Mouse (Mus musculus) left cerebral cortex, postnatal 4 days (tissue): ENCODE data around the gene Emc7. TPM values are rescaled to one million over a fixed set of nuclear protein-coding genes. Genes with fewer than 3 reads are reported as not detected.

Experiments
- DNase-seq: peaks from one replicate; pipeline ENCODE4 v3.0.0-alpha.2; 2022
- intact Hi-C: fragments of 180-260 bp; cut with DNase I; formaldehyde crosslinking; loops from one replicate; pipeline ENCODE4 v1.15.1; 2025
- total RNA-seq, 2 experiments: library from RNA; stranded (reverse); gene quantifications; 2 replicates each; pipeline ENCODE4 v1.2.3; 2021

Gene Emc7
- total RNA-seq, 2 experiments from 2014 or later = 20.7 to 23.3 TPM

DNA sequence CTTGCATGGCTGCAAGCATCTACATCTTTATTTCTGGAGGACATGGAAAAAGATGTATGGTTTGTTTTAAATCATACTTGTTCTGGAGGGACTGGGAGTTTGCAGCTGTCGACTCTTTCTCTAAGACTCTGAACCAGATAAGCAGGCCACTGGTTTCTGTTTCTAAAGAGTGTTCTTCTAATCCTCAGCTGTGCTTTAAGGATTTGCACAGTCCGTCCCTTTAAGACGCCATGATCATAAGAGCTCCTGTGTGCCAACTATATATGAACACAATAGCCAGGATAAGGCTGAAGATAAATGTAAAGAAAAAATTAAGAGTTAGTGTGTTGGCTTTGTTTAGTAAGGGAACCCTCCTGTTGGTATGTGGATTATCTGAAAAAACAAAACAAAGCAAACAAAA is 61.9 kb downstream of the Emc7 start:
- no peak for DNase-seq
- intact Hi-C loops = no loop called here

DNA sequence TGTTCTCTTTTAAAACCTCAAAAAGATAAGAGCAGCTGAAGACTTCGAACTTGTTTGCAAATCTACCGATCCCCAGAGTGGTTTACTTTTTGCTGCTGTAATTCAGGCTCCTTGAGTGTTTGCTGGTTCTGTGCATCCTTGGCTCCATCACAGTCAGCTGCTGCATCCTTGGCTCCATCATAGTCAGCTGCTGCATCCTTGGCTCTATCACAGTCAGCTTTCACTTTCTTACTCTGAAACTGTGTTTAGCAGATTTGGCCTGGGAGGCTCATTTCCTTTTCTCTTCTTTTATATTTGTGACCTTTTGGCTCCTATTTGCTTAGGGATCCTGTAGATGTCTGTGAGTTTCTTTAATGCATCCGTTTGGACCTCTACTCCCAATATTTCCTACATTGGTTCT is 62.4 kb downstream of the Emc7 start:
- intact Hi-C loops = no loop called here
- no peak for DNase-seq

DNA sequence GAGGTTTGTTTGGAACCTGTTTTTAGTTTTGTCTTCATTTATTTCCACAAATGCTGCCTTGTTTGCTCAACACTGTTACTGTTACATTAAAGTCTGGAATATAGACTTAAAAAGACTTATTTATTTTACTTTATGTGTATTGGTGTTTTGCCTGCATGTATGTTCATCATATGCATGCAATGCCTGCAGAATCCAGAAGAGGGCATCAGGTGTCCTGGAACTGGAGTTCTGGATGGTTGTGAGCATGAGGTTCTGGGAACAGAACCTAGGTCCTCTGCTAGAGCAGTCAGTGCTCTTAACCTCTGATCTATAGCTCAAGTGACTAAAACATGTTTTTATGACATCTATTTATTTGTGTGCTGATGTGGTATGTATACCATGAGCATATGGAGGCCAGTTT is 63.7 kb downstream of the Emc7 start:
- intact Hi-C loops = no loop called here
- DNase-seq = no peak

DNA sequence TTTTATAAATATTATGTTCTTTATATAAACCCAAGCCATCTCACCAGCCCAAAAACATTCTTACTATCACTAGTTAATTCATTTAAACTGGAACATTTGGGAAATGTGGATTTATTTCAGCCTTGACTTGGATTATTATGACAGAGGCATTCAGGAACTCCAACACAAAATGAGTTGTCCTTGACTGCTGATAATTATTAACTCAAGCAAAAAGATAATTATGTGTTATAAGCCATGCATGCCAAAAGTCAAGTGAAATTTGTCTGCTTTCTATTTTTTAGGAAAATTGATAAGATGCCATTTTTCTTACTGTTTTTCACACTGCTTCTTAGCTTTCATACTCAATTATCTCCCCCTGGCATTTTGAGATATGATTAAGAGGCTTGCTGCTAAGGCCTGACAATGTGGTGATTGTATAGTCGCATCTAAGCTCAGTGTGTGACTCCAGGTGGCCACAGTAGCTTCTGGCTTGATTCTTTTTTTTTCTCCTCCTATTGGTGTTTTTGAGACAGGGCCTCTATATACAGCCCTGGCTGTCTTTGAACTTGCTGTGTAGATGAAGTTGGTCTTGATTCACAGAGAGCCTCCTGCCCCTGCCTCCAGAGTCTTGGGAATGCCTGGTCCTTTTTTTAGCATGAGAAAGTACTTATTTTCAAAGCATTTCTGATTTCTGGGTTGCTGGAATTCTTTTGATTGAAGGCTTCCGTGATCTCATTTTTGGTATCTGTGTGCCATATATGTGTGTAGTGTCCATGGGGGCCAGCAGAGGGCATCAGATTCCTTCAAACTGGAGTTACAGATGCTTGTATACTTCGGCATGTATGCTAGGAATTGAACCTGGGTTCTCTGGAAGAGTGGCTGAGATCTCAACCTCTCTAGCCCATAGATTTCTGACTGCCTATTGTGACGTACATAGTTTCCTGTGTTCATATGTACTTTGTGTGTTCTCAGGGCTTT is 66.0 kb downstream of the Emc7 start:
- DNase-seq = no peak
- intact Hi-C loops = no loop called here

Other genes with a start within 250 kb of the Emc7 start
- gene Lpcat4, start 215.5 kb upstream of the Emc7 start, total RNA-seq = 10 to 100 TPM; 47.7 to 50.4 TPM
- not detected for gene Nutm1, start 195.7 kb upstream of the Emc7 start, total RNA-seq
- gene Nop10, start 193.1 kb upstream of the Emc7 start, total RNA-seq = 10 to 100 TPM; 72.4 to 79.6 TPM
- 10 to 100 TPM; 84.1 to 87.2 TPM for gene Slc12a6, start 189.2 kb upstream of the Emc7 start, total RNA-seq
- gene Gm21985, start 188.7 kb upstream of the Emc7 start, total RNA-seq = under 1 TPM in 1 of 2 experiments, not detected in 1; 0.64 TPM
- gene Emc4, start 87.0 kb upstream of the Emc7 start, total RNA-seq = 100 to 1,000 TPM; 113 to 121 TPM
- 10 to 100 TPM; 21.0 to 22.4 TPM for gene Katnbl1, start 75.8 kb upstream of the Emc7 start, total RNA-seq
- gene Chrm5, start 25.8 kb downstream of the Emc7 start, total RNA-seq = 1 to 10 TPM; 3.4 to 4.2 TPM
- 10 to 100 TPM in 1 of 2 experiments, 1 to 10 TPM in 1; 7.3 to 10.8 TPM for gene Aven, start 38.0 kb downstream of the Emc7 start, total RNA-seq